Mouse (Mus musculus): ENCODE data around the gene Lmntd1. TPM values are rescaled to one million over a fixed set of nuclear protein-coding genes. Genes with fewer than 3 reads are reported as not detected.

The Lmntd1 gene
- polyA plus RNA-seq, 1 experiment from 2014 or later = 0.75 TPM

GRCm38 (mm10) chr6:145435156-145435555, 179.0 kb downstream of the Lmntd1 start:
- H3K27me3 ChIP-seq (replicated peaks; ENCODE audit: control insufficient read depth, insufficient read depth, low read length) = no peaks in the 10 kb centered on the region
- no peak overlapping the region for H3K9ac ChIP-seq (ENCODE audit: low read depth, low read length)
- H3K27ac ChIP-seq (ENCODE audit: low read length) = no peak overlapping the region
- no peak overlapping the region for H3K4me3 ChIP-seq (ENCODE audit: low read length)
- no peak for ATAC-seq
- H3K4me2 ChIP-seq (ENCODE audit: low read depth, low read length) = no peak overlapping the region
- WGBS = 100% methylated on average over 1 of the region's 1 CpGs
- H3K4me1 ChIP-seq (ENCODE audit: control insufficient read depth, insufficient read depth, low read length) = 0 out of 2 replicates have a peak, but pooled peaks cover 7% of the 10 kb centered on the region
- no peaks in the 10 kb centered on the region for H3K36me3 ChIP-seq (ENCODE audit: control insufficient read depth, insufficient read depth, low read length)
- H3K9me3 ChIP-seq (ENCODE audit: control insufficient read depth, low read length) = no peaks in the 10 kb centered on the region

DNA sequence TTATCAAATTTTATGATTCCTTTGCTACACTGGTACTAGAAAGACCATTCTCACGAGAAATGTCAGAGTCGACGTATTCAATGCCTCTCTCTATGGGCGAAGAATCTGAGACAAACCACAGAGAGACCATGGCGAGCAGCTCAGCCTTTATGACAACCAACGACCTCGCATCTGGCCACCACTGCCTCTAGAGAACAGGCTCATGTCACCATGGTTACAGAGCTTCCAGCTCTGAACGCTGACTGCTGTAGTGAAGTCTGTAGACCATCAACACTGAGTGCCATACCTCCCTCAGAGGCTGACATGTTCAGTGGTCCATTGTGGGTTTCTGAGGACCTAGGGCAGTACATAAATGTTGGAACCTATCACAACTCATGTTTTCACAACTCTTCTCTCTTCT, 180.2 kb downstream of the Lmntd1 start:
- no peak overlapping the region for H3K4me3 ChIP-seq (ENCODE audit: low read length)
- ATAC-seq = no peak
- 0 out of 2 replicates have a peak, but pooled peaks cover 7% of the 10 kb centered on the region for H3K4me1 ChIP-seq (ENCODE audit: control insufficient read depth, insufficient read depth, low read length)
- no peaks in the 10 kb centered on the region for H3K9me3 ChIP-seq (ENCODE audit: control insufficient read depth, low read length)
- H3K36me3 ChIP-seq (ENCODE audit: control insufficient read depth, insufficient read depth, low read length) = no peaks in the 10 kb centered on the region
- 68% methylated on average over 8 of the region's 8 CpGs for WGBS
- no peak overlapping the region for H3K4me2 ChIP-seq (ENCODE audit: low read depth, low read length)
- no peak overlapping the region for H3K27ac ChIP-seq (ENCODE audit: low read length)
- H3K27me3 ChIP-seq (replicated peaks; ENCODE audit: control insufficient read depth, insufficient read depth, low read length) = no peaks in the 10 kb centered on the region
- H3K9ac ChIP-seq (ENCODE audit: low read depth, low read length) = no peak overlapping the region

- 74% methylated on average over 11 of the region's 11 CpGs for WGBS
- H3K4me3 ChIP-seq (ENCODE audit: low read length) = no peak overlapping the region
- H3K4me1 ChIP-seq (ENCODE audit: control insufficient read depth, insufficient read depth, low read length) = 0 out of 2 replicates have a peak, but pooled peaks cover 7% of the 10 kb centered on the region
- no peaks in the 10 kb centered on the region for H3K9me3 ChIP-seq (ENCODE audit: control insufficient read depth, low read length)
- no peak overlapping the region for H3K27ac ChIP-seq (ENCODE audit: low read length)
- no peak overlapping the region for H3K9ac ChIP-seq (ENCODE audit: low read depth, low read length)
- no peaks in the 10 kb centered on the region for H3K36me3 ChIP-seq (ENCODE audit: control insufficient read depth, insufficient read depth, low read length)
- no peak for ATAC-seq
- H3K27me3 ChIP-seq (replicated peaks; ENCODE audit: control insufficient read depth, insufficient read depth, low read length) = no peaks in the 10 kb centered on the region
- H3K4me2 ChIP-seq (ENCODE audit: low read depth, low read length) = no peak overlapping the region
Observed at GRCm38 (mm10) chr6:145432711-145433708, 181.1 kb downstream of the Lmntd1 start.

DNA sequence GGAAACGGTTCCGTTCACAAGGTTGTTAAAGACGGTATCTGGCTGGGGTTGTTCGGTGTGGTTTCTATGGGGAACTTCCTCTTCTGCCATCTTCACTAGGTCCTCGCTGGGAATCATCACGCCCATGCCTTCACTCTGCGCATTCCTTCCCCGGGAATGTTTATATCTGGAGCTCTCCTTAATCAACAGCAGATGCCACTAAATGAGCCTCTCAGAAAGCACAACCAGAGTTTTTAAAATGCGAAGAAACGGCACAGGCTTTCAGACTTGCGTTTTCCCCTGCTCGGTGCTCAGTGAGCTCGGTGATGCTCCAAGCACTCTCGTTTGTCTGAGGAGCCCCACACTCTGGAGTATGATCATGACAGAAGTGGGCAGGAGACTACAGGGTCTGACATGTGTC, 182.4 kb downstream of the Lmntd1 start:
- no peak for ATAC-seq
- Histone ChIP-seq H3K4me1 (ENCODE audit: control insufficient read depth, insufficient read depth, low read length) (peaks cover 10% of the 10 kb centered on the region; the same call in 1 of the 2 replicates), H3K27me3 (replicated peaks; ENCODE audit: control insufficient read depth, insufficient read depth, low read length) (no peaks in the 10 kb centered on the region), H3K9ac (ENCODE audit: low read depth, low read length) (no peak overlapping the region), H3K27ac (ENCODE audit: low read length) (peak overlapping the region; percentile 10; the same call in 1 of the 2 replicates), H3K4me2 (ENCODE audit: low read depth, low read length) (0 out of 2 replicates have a peak overlapping the region, but pooled peaks have one; percentile 2), H3K36me3 (ENCODE audit: control insufficient read depth, insufficient read depth, low read length) (no peaks in the 10 kb centered on the region), H3K4me3 (ENCODE audit: low read length) (no peak overlapping the region), H3K9me3 (ENCODE audit: control insufficient read depth, low read length) (no peaks in the 10 kb centered on the region)
- 44% methylated on average over 14 of the region's 14 CpGs for WGBS

DNA sequence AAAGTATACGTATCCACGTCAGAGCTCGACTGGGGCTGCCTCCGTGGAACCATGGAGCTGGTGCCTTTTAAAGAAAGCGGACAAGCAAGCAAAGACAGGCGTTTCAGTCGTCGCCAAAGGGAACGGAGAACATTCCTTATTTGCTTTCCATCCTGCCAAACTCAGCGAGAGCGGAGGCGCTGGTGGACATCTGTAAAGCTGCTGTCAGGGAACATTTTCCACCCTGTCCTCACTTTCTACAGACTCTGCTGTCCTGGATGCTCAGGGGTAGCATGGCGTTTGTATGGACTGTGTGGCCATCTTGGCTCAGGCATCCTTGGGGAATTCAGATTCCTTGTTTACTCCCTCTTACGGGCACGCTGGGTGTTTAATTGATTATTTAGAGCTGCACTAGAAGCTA, 186.7 kb downstream of the Lmntd1 start:
- Histone ChIP-seq H3K9ac (ENCODE audit: low read depth, low read length) (no peak overlapping the region), H3K27me3 (replicated peaks; ENCODE audit: control insufficient read depth, insufficient read depth, low read length) (no peaks in the 10 kb centered on the region), H3K9me3 (ENCODE audit: control insufficient read depth, low read length) (no peaks in the 10 kb centered on the region), H3K4me2 (ENCODE audit: low read depth, low read length) (no peak overlapping the region), H3K4me3 (ENCODE audit: low read length) (no peak overlapping the region), H3K36me3 (ENCODE audit: control insufficient read depth, insufficient read depth, low read length) (no peaks in the 10 kb centered on the region), H3K27ac (ENCODE audit: low read length) (no peak overlapping the region), H3K4me1 (ENCODE audit: control insufficient read depth, insufficient read depth, low read length) (peaks cover 3% of the 10 kb centered on the region; the same call in 1 of the 2 replicates)
- WGBS = 68% methylated on average over 15 of the region's 15 CpGs
- ATAC-seq = no peak

GRCm38 (mm10) chr6:145426501-145426900, 187.6 kb downstream of the Lmntd1 start:
- H3K27me3 ChIP-seq (replicated peaks; ENCODE audit: control insufficient read depth, insufficient read depth, low read length) = no peaks in the 10 kb centered on the region
- H3K36me3 ChIP-seq (ENCODE audit: control insufficient read depth, insufficient read depth, low read length) = no peaks in the 10 kb centered on the region
- no peak for ATAC-seq
- peaks cover 3% of the 10 kb centered on the region; the same call in 1 of the 2 replicates for H3K4me1 ChIP-seq (ENCODE audit: control insufficient read depth, insufficient read depth, low read length)
- 69% methylated on average over 10 of the region's 10 CpGs for WGBS
- no peaks in the 10 kb centered on the region for H3K9me3 ChIP-seq (ENCODE audit: control insufficient read depth, low read length)
- H3K27ac ChIP-seq (ENCODE audit: low read length) = no peak overlapping the region
- H3K4me3 ChIP-seq (ENCODE audit: low read length) = no peak overlapping the region
- H3K4me2 ChIP-seq (ENCODE audit: low read depth, low read length) = no peak overlapping the region
- H3K9ac ChIP-seq (ENCODE audit: low read depth, low read length) = no peak overlapping the region

DNA sequence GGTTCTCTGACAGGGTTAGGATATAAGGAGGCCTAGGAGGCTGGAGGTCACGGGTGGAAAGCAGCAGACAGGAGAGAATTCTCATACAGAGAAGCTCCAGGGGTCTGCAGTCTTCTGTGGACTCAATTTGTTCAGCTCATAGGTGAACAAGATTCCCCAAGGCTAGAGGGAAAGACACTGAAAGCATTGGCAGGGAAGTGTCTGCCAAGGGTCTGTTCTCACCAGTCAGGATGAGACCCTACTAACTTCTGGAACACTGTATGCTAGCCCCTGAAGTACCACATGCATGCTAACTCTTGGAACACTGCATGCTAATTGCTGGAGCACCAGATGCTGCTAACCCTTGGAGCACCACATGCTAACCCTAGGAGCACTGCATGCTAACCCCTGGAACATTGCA, 190.0 kb downstream of the Lmntd1 start:
- no peak for ATAC-seq
- no peak overlapping the region for H3K4me2 ChIP-seq (ENCODE audit: low read depth, low read length)
- no peak overlapping the region for H3K27ac ChIP-seq (ENCODE audit: low read length)
- H3K4me1 ChIP-seq (ENCODE audit: control insufficient read depth, insufficient read depth, low read length) = peaks cover 3% of the 10 kb centered on the region; the same call in 1 of the 2 replicates
- no peak overlapping the region for H3K9ac ChIP-seq (ENCODE audit: low read depth, low read length)
- H3K36me3 ChIP-seq (ENCODE audit: control insufficient read depth, insufficient read depth, low read length) = no peaks in the 10 kb centered on the region
- no peak overlapping the region for H3K4me3 ChIP-seq (ENCODE audit: low read length)
- H3K27me3 ChIP-seq (replicated peaks; ENCODE audit: control insufficient read depth, insufficient read depth, low read length) = no peaks in the 10 kb centered on the region
- no peaks in the 10 kb centered on the region for H3K9me3 ChIP-seq (ENCODE audit: control insufficient read depth, low read length)
- 83% methylated on average over 1 of the region's 1 CpGs for WGBS

DNA sequence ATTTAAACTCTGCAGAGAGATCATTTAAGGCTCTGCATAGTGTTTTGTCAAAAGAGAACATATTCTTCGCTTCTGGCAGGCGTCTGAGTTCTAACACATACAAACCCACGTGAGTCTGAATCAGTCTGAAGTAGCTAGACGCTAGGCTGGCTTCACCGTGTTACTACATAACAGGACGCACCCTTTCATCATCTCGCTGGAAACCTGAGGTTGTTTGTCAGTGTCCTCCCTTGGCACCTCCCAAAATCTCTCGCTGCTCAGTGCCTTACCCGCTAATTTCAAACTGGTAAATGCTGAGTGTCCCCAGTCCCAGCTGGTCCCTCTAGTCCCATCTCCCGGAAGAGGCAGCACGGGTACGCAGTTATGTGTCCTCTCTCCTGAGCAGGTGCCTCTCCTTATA, 190.6 kb downstream of the Lmntd1 start:
- no peak overlapping the region for H3K9ac ChIP-seq (ENCODE audit: low read depth, low read length)
- H3K9me3 ChIP-seq (ENCODE audit: control insufficient read depth, low read length) = no peaks in the 10 kb centered on the region
- no peak overlapping the region for H3K27ac ChIP-seq (ENCODE audit: low read length)
- no peak for ATAC-seq
- peaks cover 3% of the 10 kb centered on the region; the same call in 1 of the 2 replicates for H3K4me1 ChIP-seq (ENCODE audit: control insufficient read depth, insufficient read depth, low read length)
- H3K4me2 ChIP-seq (ENCODE audit: low read depth, low read length) = no peak overlapping the region
- WGBS = 67% methylated on average over 12 of the region's 12 CpGs
- no peaks in the 10 kb centered on the region for H3K27me3 ChIP-seq (replicated peaks; ENCODE audit: control insufficient read depth, insufficient read depth, low read length)
- H3K36me3 ChIP-seq (ENCODE audit: control insufficient read depth, insufficient read depth, low read length) = no peaks in the 10 kb centered on the region
- no peak overlapping the region for H3K4me3 ChIP-seq (ENCODE audit: low read length)

DNA sequence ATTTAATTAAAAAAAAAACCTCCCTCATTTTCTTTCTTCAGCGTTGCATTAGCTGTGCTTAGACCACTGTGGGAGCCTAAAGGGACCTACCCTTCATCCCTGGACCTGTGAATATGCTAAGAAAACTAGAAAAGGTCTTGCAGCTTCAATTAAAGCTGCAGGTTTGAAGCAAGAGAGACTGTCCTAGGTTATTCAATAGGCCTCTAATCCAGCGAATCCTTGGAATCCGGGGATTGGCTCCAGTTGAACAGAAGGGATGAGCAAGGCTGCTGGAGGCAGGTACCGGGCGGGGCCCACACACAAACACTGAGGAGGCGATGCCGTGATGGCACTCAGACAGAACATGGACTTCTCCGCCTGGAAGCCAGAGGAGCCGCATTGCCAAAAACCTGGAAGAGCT, 192.5 kb downstream of the Lmntd1 start:
- H3K4me3 ChIP-seq (ENCODE audit: low read length) = no peak overlapping the region
- no peak overlapping the region for H3K9ac ChIP-seq (ENCODE audit: low read depth, low read length)

More for the DNA sequence above, 192.5 kb downstream of the Lmntd1 start:
- Histone ChIP-seq H3K9me3 (ENCODE audit: control insufficient read depth, low read length) (no peaks in the 10 kb centered on the region), H3K4me1 (ENCODE audit: control insufficient read depth, insufficient read depth, low read length) (no peaks in the 10 kb centered on the region), H3K27me3 (replicated peaks; ENCODE audit: control insufficient read depth, insufficient read depth, low read length) (no peaks in the 10 kb centered on the region), H3K4me2 (ENCODE audit: low read depth, low read length) (no peak overlapping the region), H3K36me3 (ENCODE audit: control insufficient read depth, insufficient read depth, low read length) (no peaks in the 10 kb centered on the region), H3K27ac (ENCODE audit: low read length) (no peak overlapping the region)
- 91% methylated on average over 9 of the region's 9 CpGs for WGBS
- no peak for ATAC-seq

All from intestine, embryonic 16.5 days (tissue).